Mouse (Mus musculus) liver, adult 2 months (tissue): Measurements from ENCODE around the gene Akap12. TPM values are rescaled to one million over a fixed set of nuclear protein-coding genes. Genes with fewer than 3 reads are reported as not detected.

ENCODE experiments used
- DNase-seq: peaks from one replicate; pipeline ENCODE4 v3.0.0-alpha.2; 2011; ENCODE audit warnings: low read depth, low spot score; ENCODE audit errors: extremely low read depth
- H3K27ac ChIP-seq: fragments of 200-500 bp; replicated peaks from 2 replicates; pipeline ENCODE4 v1.5.1; 2012; ENCODE audit warnings: low read depth, mild to moderate bottlenecking, control low read depth, inconsistent platforms, low read length; ENCODE audit not compliant: insufficient read depth
- H3K27me3 ChIP-seq: fragments of 200-500 bp; 2 replicates; pipeline ENCODE4 v1.6.1; 2012; ENCODE audit warnings: mild to moderate bottlenecking, moderate library complexity, low read length, inconsistent platforms; ENCODE audit not compliant: control insufficient read depth, insufficient read depth
- H3K36me3 ChIP-seq: fragments of 200-500 bp; 2 replicates; pipeline ENCODE4 v1.6.1; 2012; ENCODE audit warnings: low read length, inconsistent platforms; ENCODE audit not compliant: control insufficient read depth, insufficient read depth
- H3K4me1 ChIP-seq: fragments of 200-500 bp; 2 replicates; pipeline ENCODE4 v1.6.1; 2011; ENCODE audit warnings: low read length; ENCODE audit not compliant: control insufficient read depth, insufficient read depth
- H3K4me3 ChIP-seq: fragments of 200-500 bp; 2 replicates; pipeline ENCODE4 v1.5.1; 2011; ENCODE audit warnings: low read depth, mild to moderate bottlenecking, control low read depth, low read length, moderate library complexity; ENCODE audit not compliant: insufficient read depth
- H3K79me2 ChIP-seq: fragments of 200-500 bp; 2 replicates; pipeline ENCODE4 v1.6.1; 2012; ENCODE audit warnings: inconsistent platforms, mild to moderate bottlenecking, low read length, moderate library complexity; ENCODE audit not compliant: control insufficient read depth, insufficient read depth
- H3K9ac ChIP-seq: fragments of 200-500 bp; 2 replicates; pipeline ENCODE4 v1.6.1; 2012; ENCODE audit warnings: low read depth, mild to moderate bottlenecking, control low read depth, inconsistent platforms, low read length
- CTCF ChIP-seq: fragments of 200-500 bp; IDR thresholded peaks from 2 replicates; pipeline ENCODE4 v1.5.1; 2011; ENCODE audit warnings: low read depth, low read length, control low read depth
- POLR2A ChIP-seq: fragments of 200-500 bp; IDR thresholded peaks from 2 replicates; pipeline ENCODE4 v1.6.1; 2011; ENCODE audit warnings: low read length, control low read depth; ENCODE audit not compliant: insufficient read depth; ENCODE audit errors: extremely low read depth
- WGBS: fragments of 180-500 bp; shearing (Covaris S2); methylation state at CpG from one replicate; pipeline ENCODE4 v1.1.7; 2018; 5-methylcytosine and 5-hydroxymethylcytosine counted together
- polyA plus RNA-seq: library from polyadenylated mRNA; depleted of rRNA; stranded (reverse); fragments of >200 nt; gene quantifications from 2 replicates; pipeline ENCODE4 v1.2.3, GENCODE M21; 2012
- total RNA-seq: library from RNA; depleted of rRNA; stranded (reverse); fragments of >200 nt; gene quantifications from 2 replicates; pipeline ENCODE4 v1.2.3, GENCODE M21; 2014

Gene Akap12
- total and polyA plus RNA-seq, 2 experiments: 0.57 to 1.7 TPM

DNA sequence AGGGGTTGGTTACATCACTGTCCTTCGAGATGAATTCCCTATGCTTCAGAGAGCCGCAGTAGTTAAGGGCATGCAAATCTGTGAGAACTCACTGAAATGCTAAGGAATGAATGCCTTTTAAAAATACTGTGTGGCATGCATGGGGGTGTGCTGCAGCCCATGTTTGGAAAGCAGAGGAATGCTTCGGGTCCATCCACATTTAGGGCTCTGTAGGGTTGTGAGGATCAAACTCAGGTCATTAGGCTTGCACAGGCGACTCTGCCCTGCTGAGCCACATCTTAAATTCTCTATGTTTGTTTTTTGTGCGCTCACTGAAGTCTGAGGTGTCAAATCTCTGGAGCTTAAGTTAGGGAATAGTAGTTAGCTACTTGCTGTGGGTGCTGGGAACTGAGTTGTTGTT, 124.9 kb downstream of the Akap12 start:
- H3K4me3 ChIP-seq: no peak overlapping the region
- no peak overlapping the region for H3K9ac ChIP-seq
- H3K4me1 ChIP-seq: peaks cover 33% of the 10 kb centered on the region
- H3K27me3 ChIP-seq: no peaks in the 10 kb centered on the region
- DNase-seq: no peak
- TF ChIP-seq POLR2A (no peak), CTCF (no peak)
- peaks cover 42% of the 10 kb centered on the region; the same call in 1 of the 2 replicates for H3K79me2 ChIP-seq
- 47% methylated on average over 5 of the region's 5 CpGs for WGBS
- no peak overlapping the region for H3K27ac ChIP-seq
- peaks cover 3% of the 10 kb centered on the region for H3K36me3 ChIP-seq

DNA sequence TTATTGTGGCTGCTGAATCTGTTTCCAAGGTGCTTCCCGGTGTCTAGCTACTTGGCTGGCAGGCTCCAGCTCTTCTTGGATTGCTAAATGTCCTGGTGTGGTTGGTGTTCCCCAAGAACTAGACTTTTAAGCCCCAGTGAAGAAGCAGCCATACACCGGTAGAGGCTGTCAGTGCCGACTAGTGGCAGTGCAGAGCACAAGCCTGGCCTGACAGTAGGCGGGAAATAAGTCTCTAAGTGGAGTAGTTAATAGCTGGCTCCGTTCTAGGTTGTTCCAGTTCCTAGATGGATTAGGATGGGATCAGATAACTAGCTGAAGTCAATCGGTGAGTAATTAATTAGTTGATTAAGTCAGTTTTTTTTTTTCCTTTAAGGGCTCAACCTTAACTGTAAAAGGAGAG, 125.7 kb downstream of the Akap12 start:
- peak; percentile 39 for DNase-seq
- H3K9ac ChIP-seq: peak overlapping the region; percentile 28; the same call in 1 of the 2 replicates

DNA sequence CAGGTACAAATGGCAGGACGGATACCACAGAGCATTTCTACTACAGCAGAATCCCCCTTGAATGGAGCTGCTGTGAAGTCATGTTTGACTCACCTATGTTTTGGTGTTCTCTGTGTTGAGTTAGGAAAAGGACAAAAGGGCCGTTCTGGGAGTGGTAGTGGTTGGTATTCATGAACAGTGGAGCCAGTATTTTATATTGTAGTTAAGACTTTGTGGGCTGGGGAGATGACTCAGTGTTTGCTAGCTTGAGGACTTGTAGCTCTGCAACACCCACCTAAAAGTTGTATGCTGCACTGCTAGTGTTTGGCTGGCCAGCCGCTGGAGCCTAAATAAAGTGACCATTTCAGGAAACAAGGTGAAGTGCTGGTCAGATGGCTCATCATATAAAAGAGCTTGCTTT, 129.1 kb downstream of the Akap12 start:
- DNase-seq: no peak
- H3K27me3 ChIP-seq: no peaks in the 10 kb centered on the region
- H3K4me1 ChIP-seq: peaks cover 22% of the 10 kb centered on the region
- TF ChIP-seq CTCF: no peak
- no peak for TF ChIP-seq POLR2A
- H3K4me3 ChIP-seq: no peak overlapping the region
- peaks cover 5% of the 10 kb centered on the region for H3K36me3 ChIP-seq
- WGBS: 81% methylated on average over 3 of the region's 3 CpGs
- H3K79me2 ChIP-seq: peaks cover 34% of the 10 kb centered on the region; the same call in 1 of the 2 replicates
- no peak overlapping the region for H3K9ac ChIP-seq
- no peak overlapping the region for H3K27ac ChIP-seq

More for the DNA sequence above, 125.7 kb downstream of the Akap12 start:
- 14% methylated on average over 6 of the region's 6 CpGs for WGBS
- peaks cover 42% of the 10 kb centered on the region; the same call in 1 of the 2 replicates for H3K79me2 ChIP-seq
- H3K27ac ChIP-seq: peak overlapping the region; percentile 30; the same call in 1 of the 2 replicates
- H3K4me1 ChIP-seq: peaks cover 33% of the 10 kb centered on the region
- H3K27me3 ChIP-seq: no peaks in the 10 kb centered on the region
- peaks cover 3% of the 10 kb centered on the region for H3K36me3 ChIP-seq
- no peak overlapping the region for H3K4me3 ChIP-seq
- TF ChIP-seq CTCF (peak; percentile 83), POLR2A (no peak)

GRCm38 (mm10) chr10:4398058-4398457, 131.9 kb downstream of the Akap12 start:
- 87% methylated on average over 5 of the region's 5 CpGs for WGBS

DNA sequence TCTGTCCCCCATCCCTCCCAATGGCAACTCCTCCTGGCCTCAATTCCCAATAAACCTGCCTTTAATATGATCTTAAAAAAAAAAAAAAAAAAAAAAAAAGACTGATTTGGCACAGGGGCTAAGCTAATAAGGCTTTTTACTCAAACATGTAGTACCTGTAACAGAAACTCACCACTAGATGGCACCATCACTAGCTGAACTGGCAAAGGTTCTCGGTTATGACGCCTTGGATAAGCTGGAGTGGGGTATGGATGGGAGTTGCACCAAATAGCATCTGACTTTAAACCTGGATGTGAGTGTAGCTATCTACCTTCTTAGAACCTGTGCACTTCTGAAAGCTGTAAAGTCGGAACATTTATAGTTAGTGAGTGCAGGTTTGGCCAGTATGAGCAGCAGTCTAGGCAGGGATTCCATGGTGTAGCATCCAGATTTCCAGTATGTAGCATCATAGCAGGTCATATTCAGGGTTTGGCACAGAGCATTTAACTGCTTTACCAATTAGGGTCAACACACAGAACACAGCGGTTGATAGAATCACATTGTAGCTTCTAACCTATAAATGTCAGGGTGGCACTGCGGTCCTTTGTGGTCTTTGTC, 138.8 kb downstream of the Akap12 start:
- peaks cover 39% of the 10 kb centered on the region for H3K36me3 ChIP-seq

More at GRCm38 (mm10) chr10:4398058-4398457, 131.9 kb downstream of the Akap12 start:
- no peak for DNase-seq
- Histone ChIP-seq H3K4me3 (no peak overlapping the region), H3K4me1 (peaks cover 4% of the 10 kb centered on the region; the same call in 1 of the 2 replicates), H3K27ac (no peak overlapping the region), H3K36me3 (peaks cover 10% of the 10 kb centered on the region; the same call in 1 of the 2 replicates), H3K79me2 (peaks cover 20% of the 10 kb centered on the region; the same call in 1 of the 2 replicates), H3K27me3 (no peaks in the 10 kb centered on the region), H3K9ac (no peak overlapping the region)
- TF ChIP-seq POLR2A (no peak), CTCF (no peak)

DNA sequence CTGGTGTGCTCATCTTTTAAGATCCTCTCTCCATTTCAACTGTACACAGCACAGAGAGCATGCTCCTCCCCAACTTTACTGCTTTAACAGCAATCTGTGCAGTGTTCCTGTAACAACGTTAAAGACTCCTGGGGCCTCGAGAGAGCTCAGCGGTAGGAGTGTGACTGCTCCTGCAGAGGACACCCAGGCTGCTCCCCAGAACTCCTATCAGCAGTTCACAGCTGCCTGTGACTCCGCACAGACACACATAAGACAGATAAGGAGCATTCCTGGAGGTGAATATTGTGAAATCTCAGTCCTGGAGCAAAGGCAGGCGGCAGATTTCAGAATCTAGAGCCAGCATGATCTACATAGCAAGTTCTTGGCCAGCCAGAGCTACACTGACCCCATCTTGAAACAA, 139.3 kb downstream of the Akap12 start:
- no peak overlapping the region for H3K27ac ChIP-seq
- H3K4me3 ChIP-seq: no peak overlapping the region
- H3K27me3 ChIP-seq: no peaks in the 10 kb centered on the region
- TF ChIP-seq CTCF (no peak), POLR2A (no peak)
- WGBS: 61% methylated on average over 5 of the region's 5 CpGs
- no peaks in the 10 kb centered on the region for H3K4me1 ChIP-seq
- H3K79me2 ChIP-seq: no peaks in the 10 kb centered on the region
- peaks cover 37% of the 10 kb centered on the region for H3K36me3 ChIP-seq
- no peak for DNase-seq
- no peak overlapping the region for H3K9ac ChIP-seq

More for the DNA sequence above, 138.8 kb downstream of the Akap12 start:
- H3K4me3 ChIP-seq: no peak overlapping the region
- H3K4me1 ChIP-seq: no peaks in the 10 kb centered on the region
- no peak overlapping the region for H3K27ac ChIP-seq
- DNase-seq: peak; percentile 51
- no peak overlapping the region for H3K9ac ChIP-seq
- H3K27me3 ChIP-seq: no peaks in the 10 kb centered on the region
- WGBS: 57% methylated on average over 5 of the region's 5 CpGs
- TF ChIP-seq POLR2A: no peak
- peak; percentile 61 for TF ChIP-seq CTCF
- H3K79me2 ChIP-seq: no peaks in the 10 kb centered on the region
